Mouse (Mus musculus): Measurements from ENCODE around the gene Dpt.

GRCm38 (mm10) chr1:164824896-164825295, 28.5 kb downstream of the Dpt start:
- no peak for TF ChIP-seq CTCF (conservative IDR thresholded peaks at IDR 0.05; ENCODE audit: low read length)
- TF ChIP-seq POU5F1 (IDR thresholded peaks at IDR 0.05; ENCODE audit: borderline replicate concordance, low read length), result no peak

Data from E14TG2a.4 (cell line).